Mouse (Mus musculus): ENCODE measurements around the gene Fam129c. TPM values are rescaled to one million over a fixed set of nuclear protein-coding genes. Genes with fewer than 3 reads are reported as not detected.

Gene Fam129c
- 1.1 TPM in 2 replicates for polyA plus RNA-seq (2012; rRNA removed)
- 0.56 and 0.99 TPM in 2 replicates for polyA plus RNA-seq (2014; fragmentation: Nextera tagmentation; extraction: Ambion mirVana)

DNA sequence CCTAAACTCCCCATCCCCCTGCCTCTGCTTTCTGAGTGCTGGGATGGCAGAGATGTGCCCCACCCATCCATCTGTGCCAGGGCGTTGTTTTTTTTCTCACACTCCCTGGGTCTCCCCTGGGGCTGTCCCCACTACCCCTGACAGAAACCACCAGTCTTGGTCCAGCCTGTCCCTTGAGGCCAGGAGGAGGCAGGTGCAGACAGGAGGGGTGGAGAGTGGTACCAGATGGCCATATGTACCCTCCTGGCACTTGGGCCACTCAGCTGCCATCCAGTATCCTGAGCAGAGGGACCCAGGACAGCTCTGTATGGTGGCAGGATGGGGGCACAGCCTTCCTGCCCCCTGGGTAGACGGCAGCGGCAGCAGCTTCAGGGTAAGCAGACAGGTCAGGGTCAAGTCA is at the start of gene Fam129c:
Fam129c (plus strand) TSS at position 198 of the 400 bp plus-strand sequence.
- Histone ChIP-seq H3K36me3 (replicated peaks; ENCODE audit: control insufficient read depth, insufficient read depth, low read depth) (no peaks in the 10 kb centered on the region), H3K4me2 (ENCODE audit: low read depth) (no peak within 1 kb of the TSS), H3K9me3 (ENCODE audit: control insufficient read depth, low read length) (no peaks in the 10 kb centered on the region), H3K4me3 (ENCODE audit: insufficient read depth in 1 of 2, low read depth in 2 of 2, low read length in 2 of 2) (no peak within 1 kb of the TSS), H3K27ac (no peak within 1 kb of the TSS), H3K27me3 (ENCODE audit: control insufficient read depth, insufficient read depth, low read length) (peaks cover 17% of the 10 kb centered on the region), H3K9ac (replicated peaks) (no peak within 1 kb of the TSS), H3K4me1 (replicated peaks; ENCODE audit: control insufficient read depth in 2 of 2, insufficient read depth in 2 of 2, low read length in 1 of 2) (peaks cover 6 to 9% of the 10 kb centered on the region in 2 experiments)
- ATAC-seq (ENCODE audit: insufficient read depth), result no peak
- no peak for TF ChIP-seq EP300 (IDR thresholded peaks at IDR 0.05; ENCODE audit: low read depth)
- TF ChIP-seq CTCF (IDR thresholded peaks at IDR 0.05; ENCODE audit: low read depth), result no peak
- DNase-seq (ENCODE audit: low read depth in 3 of 3, low spot score in 3 of 3), result no peak
- WGBS (ENCODE audit: insufficient replicate concordance), result 74% methylated on average over 3 of the region's 3 CpGs

GRCm38 (mm10) chr8:71550754-71551153 is 46.7 kb upstream of the Fam129c start:
- no peak for DNase-seq (ENCODE audit: low read depth in 3 of 3, low spot score in 3 of 3)
- 66% methylated on average over 7 of the region's 7 CpGs for WGBS (ENCODE audit: insufficient replicate concordance)
- ATAC-seq (ENCODE audit: insufficient read depth), result no peak
- no peaks in the 10 kb centered on the region for H3K27me3 ChIP-seq (ENCODE audit: control insufficient read depth, insufficient read depth, low read length)
- no peak overlapping the region for H3K4me3 ChIP-seq (ENCODE audit: insufficient read depth in 1 of 2, low read depth in 2 of 2, low read length in 2 of 2)
- TF ChIP-seq EP300 (IDR thresholded peaks at IDR 0.05; ENCODE audit: low read depth), result no peak
- no peak for TF ChIP-seq CTCF (IDR thresholded peaks at IDR 0.05; ENCODE audit: low read depth)
- H3K4me2 ChIP-seq (ENCODE audit: low read depth), result no peak overlapping the region
- H3K4me1 ChIP-seq (replicated peaks; ENCODE audit: control insufficient read depth in 2 of 2, insufficient read depth in 2 of 2, low read length in 1 of 2), result peaks cover 0 to 14% of the 10 kb centered on the region in 2 experiments; a peak in 3 of 4 replicates
- H3K9me3 ChIP-seq (ENCODE audit: control insufficient read depth, low read length), result no peaks in the 10 kb centered on the region
- no peak overlapping the region for H3K27ac ChIP-seq
- H3K9ac ChIP-seq (replicated peaks), result no peak overlapping the region
- H3K36me3 ChIP-seq (replicated peaks; ENCODE audit: control insufficient read depth, insufficient read depth, low read depth), result no peaks in the 10 kb centered on the region; the same call in 1 of the 2 replicates

DNA sequence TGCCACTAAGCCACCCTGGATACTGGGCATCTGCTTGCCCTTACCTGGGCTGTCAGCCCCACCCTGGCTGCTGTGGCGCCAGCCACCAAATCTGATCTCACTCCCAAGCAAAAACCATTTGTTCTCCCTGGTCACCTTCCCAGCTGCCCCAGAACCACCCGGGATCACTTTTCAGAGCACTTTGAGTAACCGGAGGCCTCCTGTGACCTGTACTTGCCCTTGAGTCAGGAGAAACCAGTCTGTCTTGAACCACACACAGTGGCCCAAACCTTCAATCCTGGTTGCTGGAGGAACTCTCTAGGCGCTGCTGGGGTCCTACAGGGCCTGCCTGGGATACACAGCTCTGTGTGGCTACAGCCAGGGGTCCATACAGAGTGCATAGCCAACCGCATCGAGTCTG is 44.7 kb upstream of the Fam129c start:
- Histone ChIP-seq H3K4me2 (ENCODE audit: low read depth) (no peak overlapping the region), H3K4me3 (ENCODE audit: insufficient read depth in 1 of 2, low read depth in 2 of 2, low read length in 2 of 2) (no peak overlapping the region), H3K36me3 (replicated peaks; ENCODE audit: control insufficient read depth, insufficient read depth, low read depth) (no peaks in the 10 kb centered on the region), H3K4me1 (replicated peaks; ENCODE audit: control insufficient read depth in 2 of 2, insufficient read depth in 2 of 2, low read length in 1 of 2) (peaks cover 0 to 14% of the 10 kb centered on the region in 2 experiments; a peak in 3 of 4 replicates), H3K9me3 (ENCODE audit: control insufficient read depth, low read length) (no peaks in the 10 kb centered on the region), H3K27ac (no peak overlapping the region), H3K27me3 (ENCODE audit: control insufficient read depth, insufficient read depth, low read length) (no peaks in the 10 kb centered on the region; the same call in 1 of the 2 replicates), H3K9ac (replicated peaks) (no peak overlapping the region)
- TF ChIP-seq CTCF (IDR thresholded peaks at IDR 0.05; ENCODE audit: low read depth) (no peak), EP300 (IDR thresholded peaks at IDR 0.05; ENCODE audit: low read depth) (no peak)
- ATAC-seq (ENCODE audit: insufficient read depth) (no peak), DNase-seq (ENCODE audit: low read depth in 3 of 3, low spot score in 3 of 3) (no peak)
- WGBS (ENCODE audit: insufficient replicate concordance), result 57% methylated on average over 6 of the region's 6 CpGs

- Histone ChIP-seq H3K36me3 (replicated peaks; ENCODE audit: control insufficient read depth, insufficient read depth, low read depth) (no peaks in the 10 kb centered on the region), H3K9me3 (ENCODE audit: control insufficient read depth, low read length) (no peaks in the 10 kb centered on the region), H3K4me3 (ENCODE audit: insufficient read depth in 1 of 2, low read depth in 2 of 2, low read length in 2 of 2) (no peak overlapping the region), H3K27me3 (ENCODE audit: control insufficient read depth, insufficient read depth, low read length) (peaks cover 10% of the 10 kb centered on the region), H3K4me2 (ENCODE audit: low read depth) (no peak overlapping the region), H3K9ac (replicated peaks) (no peak overlapping the region), H3K27ac (no peak overlapping the region), H3K4me1 (replicated peaks; ENCODE audit: control insufficient read depth in 2 of 2, insufficient read depth in 2 of 2, low read length in 1 of 2) (peaks cover 7 to 14% of the 10 kb centered on the region in 2 experiments)
- ATAC-seq (ENCODE audit: insufficient read depth), result no peak
- WGBS (ENCODE audit: insufficient replicate concordance), result 49% methylated on average over 6 of the region's 6 CpGs
- TF ChIP-seq CTCF (IDR thresholded peaks at IDR 0.05; ENCODE audit: low read depth) (no peak), EP300 (IDR thresholded peaks at IDR 0.05; ENCODE audit: low read depth) (no peak)
- DNase-seq (ENCODE audit: low read depth in 3 of 3, low spot score in 3 of 3), result no peak
Measured at GRCm38 (mm10) chr8:71554001-71554400, 43.4 kb upstream of the Fam129c start.

- no peak overlapping the region for H3K4me3 ChIP-seq (ENCODE audit: insufficient read depth in 1 of 2, low read depth in 2 of 2, low read length in 2 of 2)
- no peaks in the 10 kb centered on the region for H3K36me3 ChIP-seq (replicated peaks; ENCODE audit: control insufficient read depth, insufficient read depth, low read depth)
- WGBS (ENCODE audit: insufficient replicate concordance), result 78% methylated on average over 2 of the region's 2 CpGs
- no peak overlapping the region for H3K27ac ChIP-seq
- no peak for ATAC-seq (ENCODE audit: insufficient read depth)
- no peak overlapping the region for H3K9ac ChIP-seq (replicated peaks)
- no peak overlapping the region for H3K4me2 ChIP-seq (ENCODE audit: low read depth)
- H3K4me1 ChIP-seq (replicated peaks; ENCODE audit: control insufficient read depth in 2 of 2, insufficient read depth in 2 of 2, low read length in 1 of 2), result peaks cover 9 to 20% of the 10 kb centered on the region in 2 experiments
- TF ChIP-seq CTCF (IDR thresholded peaks at IDR 0.05; ENCODE audit: low read depth), result no peak
- TF ChIP-seq EP300 (IDR thresholded peaks at IDR 0.05; ENCODE audit: low read depth), result no peak
- H3K27me3 ChIP-seq (ENCODE audit: control insufficient read depth, insufficient read depth, low read length), result peaks cover 10% of the 10 kb centered on the region
- H3K9me3 ChIP-seq (ENCODE audit: control insufficient read depth, low read length), result no peaks in the 10 kb centered on the region
- DNase-seq (ENCODE audit: low read depth in 3 of 3, low spot score in 3 of 3), result no peak
Measured at GRCm38 (mm10) chr8:71554644-71555043, 42.8 kb upstream of the Fam129c start.
